Mouse (Mus musculus) megakaryocyte-erythroid progenitor cell, adult 5-6 weeks (primary cell): Measurements from ENCODE around the gene Nupr1l. TPM values are rescaled to one million over a fixed set of nuclear protein-coding genes. Genes with fewer than 3 reads are reported as not detected.
"Not testable (repeated sequence)": the region's sequence is repeated elsewhere in the genome, so short reads cannot be mapped to it uniquely, and the experiment has no call there.

Source experiments
- ATAC-seq: replicated peaks from 2 replicates; pipeline ENCODE4 v1.8.0; 2016; ENCODE audit warnings: mild to moderate bottlenecking, inconsistent platforms; ENCODE audit not compliant: severe bottlenecking, poor library complexity, low FRiP score, low TSS enrichment
- total RNA-seq, 2 experiments: library from RNA; stranded (forward) in 1 of 2; stranded (reverse) in 1 of 2; fragments of 200-1000, 215-1000 nt in 1 of 2; fragments of >200 nt in 1 of 2; fragmentation: Nextera tagmentation in 1 of 2; gene quantifications; 2 replicates each; pipeline ENCODE4 v1.2.3; 2014 to 2017

Nupr1l gene
- total RNA-seq (2014; fragmentation: Nextera tagmentation) (2.7 and 15.3 TPM in 2 replicates), total RNA-seq (2017) (0.75 and 1.1 TPM in 2 replicates)

DNA sequence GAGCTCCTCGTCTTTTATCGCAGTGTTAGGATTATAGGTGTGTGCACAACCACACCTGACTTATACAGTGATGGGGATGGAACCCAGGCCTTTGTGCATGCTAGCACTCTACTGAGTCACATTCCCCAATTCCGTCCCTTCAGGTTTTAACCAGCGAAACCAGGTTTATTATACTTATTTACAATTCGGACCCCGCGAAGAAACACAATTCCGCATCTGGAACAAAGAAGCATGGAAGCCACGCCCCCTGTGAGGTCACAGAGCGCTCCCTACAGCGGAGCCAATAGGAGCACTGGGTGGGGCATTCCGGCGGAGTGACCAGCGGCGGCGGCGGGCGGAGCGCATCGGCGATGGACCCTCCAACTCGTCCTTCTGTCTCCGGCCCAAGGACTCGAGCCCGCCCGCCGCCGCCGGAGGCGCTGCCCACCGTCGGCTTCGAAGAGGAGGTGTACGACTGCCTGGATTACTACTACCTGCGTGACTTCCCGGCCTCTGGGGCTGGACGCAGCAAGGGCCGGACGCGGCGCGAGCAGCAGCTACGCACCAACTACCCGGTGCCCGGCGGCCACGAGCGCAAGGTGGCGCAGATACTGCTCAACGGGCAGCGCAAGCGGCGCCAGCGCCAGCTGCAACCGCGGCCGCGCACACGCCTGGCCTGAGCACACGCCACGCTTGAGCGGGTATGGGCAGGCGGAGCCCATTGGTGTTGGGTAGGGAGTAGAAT lies at the start of gene Nupr1l:
Gene Nupr1l, plus strand, starts transcription at position 299 of the 724 bp plus-strand sequence.
- ATAC-seq, result peak; percentile 97

DNA sequence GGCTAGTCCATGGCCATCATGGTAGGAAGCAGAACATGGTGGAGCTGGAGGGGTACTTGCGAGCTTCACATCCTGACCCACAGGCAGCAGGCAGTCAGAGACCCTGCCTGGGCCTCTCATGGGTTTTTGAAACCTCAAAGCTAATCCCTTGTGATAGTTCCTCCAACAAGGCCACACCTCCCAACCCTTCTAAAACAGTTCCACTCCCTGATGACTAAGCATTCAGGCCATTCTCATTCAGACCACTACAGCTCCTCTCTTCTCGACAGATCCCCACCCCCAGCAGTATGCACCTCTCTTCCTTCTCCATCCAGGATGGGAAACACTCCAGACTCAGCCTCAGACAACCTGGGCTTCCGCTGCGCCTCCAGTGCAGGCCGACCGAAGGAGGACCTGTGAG lies 46.0 kb upstream of the Nupr1l start:
- no peak for ATAC-seq

DNA sequence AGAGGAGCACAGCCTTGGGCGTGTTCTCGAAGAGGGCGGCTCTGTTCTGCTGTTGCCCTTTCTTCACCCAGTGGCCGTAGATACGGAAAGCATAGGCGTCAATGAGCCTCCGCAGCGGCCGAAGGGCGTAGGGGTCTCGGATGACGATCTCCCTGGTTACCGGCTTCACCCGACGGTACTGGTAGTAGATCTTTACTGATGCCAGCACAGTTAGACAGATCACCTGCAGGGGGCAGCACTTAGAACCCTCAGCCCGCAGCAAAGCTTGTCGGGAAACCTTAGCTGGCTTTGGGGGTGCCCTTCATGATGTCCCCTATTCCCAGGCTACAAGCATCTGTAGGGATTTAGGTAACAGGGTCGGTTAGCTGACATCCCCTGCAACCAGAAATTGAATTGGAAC lies 43.9 kb upstream of the Nupr1l start:
- ATAC-seq, result peak; percentile 67

GRCm38 (mm10) chr5:129865841-129866240 lies 42.5 kb upstream of the Nupr1l start:
- ATAC-seq, result 0 out of 2 replicates have a peak, but pooled peaks have one; percentile 9

- ATAC-seq, result no peak
Measured at GRCm38 (mm10) chr5:129869238-129869995, 38.9 kb upstream of the Nupr1l start.

DNA sequence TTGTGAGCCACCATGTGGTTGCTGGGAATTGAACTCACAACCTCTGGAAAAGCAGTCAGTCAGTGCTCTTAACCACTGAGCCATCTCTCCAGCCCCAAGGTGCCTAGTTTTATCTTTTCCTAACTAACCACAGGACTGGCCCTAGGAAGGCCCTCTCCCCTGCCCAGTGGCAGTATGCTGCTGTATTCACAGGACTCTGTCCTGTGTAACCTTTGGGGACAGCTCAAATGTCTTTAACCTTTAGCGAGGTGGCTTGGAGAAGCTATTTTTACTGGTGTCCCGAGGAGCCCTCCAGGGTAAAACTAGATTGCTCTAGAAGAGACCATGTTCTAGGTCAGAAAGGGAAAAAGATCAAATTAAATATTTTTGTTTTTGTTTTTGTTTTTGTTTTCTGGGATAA lies 37.1 kb upstream of the Nupr1l start:
- ATAC-seq, result no peak

DNA sequence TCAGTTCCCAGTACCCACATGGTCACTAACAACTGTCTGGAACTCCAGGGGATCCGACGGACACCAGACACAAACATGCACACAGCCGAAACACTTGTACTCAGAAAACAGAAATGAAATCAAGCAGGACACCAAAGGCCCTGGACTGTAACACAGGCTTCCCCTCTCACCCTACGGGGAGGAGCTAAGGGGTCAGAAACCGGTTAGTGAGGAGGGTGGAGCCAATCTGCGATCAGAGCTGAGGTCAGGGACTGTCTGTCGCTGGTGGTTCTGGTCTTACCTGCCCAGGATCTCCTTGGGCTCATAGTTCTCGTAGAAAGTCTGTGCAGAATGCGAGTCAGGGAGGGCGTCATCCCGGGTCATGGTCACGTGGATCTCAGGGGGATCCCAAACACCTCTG lies 34.4 kb upstream of the Nupr1l start:
- ATAC-seq, result no peak

DNA sequence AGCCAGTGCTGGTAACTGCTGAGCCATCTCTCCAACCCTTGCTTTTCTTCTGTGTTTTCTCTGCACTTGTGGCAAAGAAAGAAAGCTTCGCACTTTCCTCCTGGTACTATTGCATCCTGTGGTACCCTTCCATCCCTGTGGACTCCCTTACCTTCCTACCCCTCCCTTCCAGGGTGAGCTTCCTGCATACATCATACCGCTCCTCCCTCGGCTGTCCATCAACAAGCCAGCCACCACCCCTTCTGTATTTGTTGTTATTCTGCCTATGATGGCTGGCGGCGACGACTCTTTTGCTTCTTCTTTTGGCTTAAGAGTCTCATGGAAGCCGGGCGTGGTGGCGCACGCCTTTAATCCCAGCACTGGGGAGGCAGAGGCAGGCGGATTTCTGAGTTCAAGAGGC lies 33.2 kb upstream of the Nupr1l start:
- ATAC-seq, result no peak

GRCm38 (mm10) chr5:129877731-129878455 lies 30.4 kb upstream of the Nupr1l start:
- no peak for ATAC-seq

DNA sequence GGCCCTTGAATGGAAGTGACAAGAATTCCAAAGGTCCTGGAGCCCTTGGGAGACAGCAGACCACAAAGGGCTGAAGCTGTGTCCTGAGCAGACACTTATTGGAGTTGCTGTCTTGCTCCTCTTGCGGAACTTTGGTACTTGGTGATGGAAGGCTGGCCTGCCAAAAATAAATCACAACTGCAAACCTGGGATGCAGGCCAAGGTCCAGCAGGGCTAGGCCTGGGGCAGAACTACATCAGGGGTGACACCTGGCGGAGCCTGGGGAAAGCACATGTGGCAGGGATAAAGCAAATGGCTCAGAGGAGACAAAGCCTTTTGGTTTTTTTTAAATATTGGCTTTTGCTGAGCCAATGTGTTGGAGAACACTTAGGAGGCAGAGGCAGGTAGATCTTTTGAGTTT lies 29.4 kb upstream of the Nupr1l start:
- ATAC-seq, result no peak

DNA sequence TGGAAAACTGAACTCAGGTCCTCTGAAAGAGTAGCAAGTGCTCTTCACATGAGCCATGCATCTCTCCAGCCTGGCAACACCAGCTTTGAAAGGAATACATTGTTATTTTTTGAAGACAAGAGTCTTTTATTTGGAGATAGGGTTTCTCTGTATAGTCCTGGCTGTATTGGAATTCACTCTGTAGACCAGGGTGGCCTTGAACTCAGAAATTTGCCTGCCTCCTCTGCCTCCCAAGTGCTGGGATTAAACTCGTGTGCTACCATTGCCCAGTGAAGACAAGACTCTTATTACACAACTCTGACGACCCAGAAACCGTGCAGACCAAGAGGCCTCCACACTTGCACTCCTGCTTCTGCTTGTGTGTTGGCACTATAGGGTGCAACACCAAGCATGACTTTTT lies 28.5 kb upstream of the Nupr1l start:
- ATAC-seq, result no peak

- ATAC-seq, result peak; percentile 40
Measured at GRCm38 (mm10) chr5:129886271-129886670, 22.1 kb upstream of the Nupr1l start.

DNA sequence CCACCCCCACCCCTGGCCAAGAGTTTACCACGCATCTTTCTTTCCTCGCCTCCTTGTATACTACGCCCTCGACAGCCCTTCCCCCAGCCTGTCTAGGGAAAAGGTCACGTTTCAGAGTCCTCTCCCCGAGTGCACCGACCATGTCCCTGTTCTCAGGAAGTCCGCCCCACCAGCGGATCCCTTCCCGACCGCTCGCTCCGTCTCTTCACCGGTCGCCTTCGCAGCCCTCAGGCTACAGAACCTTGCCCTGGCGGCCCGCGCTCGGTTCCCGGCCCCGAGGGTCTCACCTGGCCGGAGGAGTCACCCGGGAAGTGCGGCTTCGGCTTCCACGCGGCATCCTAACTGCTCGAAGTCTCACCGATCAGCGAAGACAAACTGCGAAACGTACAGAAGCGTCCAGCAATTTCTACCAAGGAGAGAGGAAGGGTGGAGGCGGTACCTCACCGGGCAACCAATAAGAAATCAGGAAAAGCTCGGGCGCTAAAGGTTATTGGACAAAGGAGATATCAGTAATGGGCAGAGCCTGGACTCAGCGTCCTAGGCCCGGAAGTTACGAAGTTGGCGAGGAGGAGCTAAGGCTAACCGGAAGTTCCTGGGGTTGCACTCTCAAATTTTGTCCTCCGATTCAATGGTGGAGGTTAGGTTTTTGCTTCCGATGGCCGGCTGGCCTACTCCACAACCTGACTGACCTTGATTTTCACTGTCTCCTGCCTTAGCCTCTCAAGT lies 21.3 kb upstream of the Nupr1l start, which contains the start of gene Chchd2:
Gene Chchd2, minus strand, starts transcription at position 560 of the 726 bp plus-strand sequence.
- peak; percentile 96 for ATAC-seq

GRCm38 (mm10) chr5:129890390-129890789 lies 17.9 kb upstream of the Nupr1l start:
- not testable (repeated sequence) for ATAC-seq

DNA sequence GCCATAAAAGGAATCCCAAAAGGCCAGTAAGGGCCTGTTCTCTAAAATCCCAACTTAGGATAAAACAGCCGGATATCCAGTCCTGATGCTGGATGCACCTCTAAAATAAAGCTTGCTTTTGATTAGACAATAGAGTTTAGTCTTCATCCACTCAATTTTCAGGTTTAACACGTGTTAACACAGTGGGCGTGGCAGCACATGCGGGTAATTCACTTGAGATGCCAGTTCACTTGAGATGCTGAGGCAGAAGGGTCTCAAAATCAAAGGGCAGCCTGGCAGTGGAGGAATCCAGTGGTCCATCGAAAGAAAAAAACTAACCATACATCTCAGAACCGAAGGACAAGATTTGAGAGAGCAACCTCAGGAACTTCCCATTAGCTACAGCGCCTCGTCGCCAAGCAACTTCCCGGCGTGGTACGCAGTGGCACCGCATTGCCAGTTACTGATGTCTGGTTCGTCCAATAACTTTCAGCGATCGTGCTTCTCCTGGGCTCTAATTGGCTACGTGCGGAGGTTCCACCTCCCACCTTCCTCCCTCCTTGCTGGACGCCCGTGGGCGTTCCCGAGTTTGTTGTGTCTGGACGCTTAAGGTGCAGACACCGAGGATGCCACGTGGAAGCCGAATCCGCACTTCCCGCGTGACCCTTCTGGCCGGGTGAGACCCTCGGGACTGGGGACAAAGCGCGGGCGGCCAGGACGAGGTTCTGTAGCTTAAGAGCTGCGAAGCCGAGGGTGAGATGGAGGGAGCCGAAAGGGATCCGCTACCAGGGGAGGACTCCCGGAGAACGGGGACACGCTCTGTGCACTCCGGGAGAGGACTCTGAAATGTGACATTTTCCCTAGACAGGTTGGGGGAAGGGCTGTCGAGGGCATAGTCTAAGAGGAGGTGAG lies 12.9 kb upstream of the Nupr1l start, which contains the start of gene Zbed5:
Gene Zbed5, plus strand, starts transcription at position 526 of the 891 bp plus-strand sequence.
- peak; percentile 100 for ATAC-seq

DNA sequence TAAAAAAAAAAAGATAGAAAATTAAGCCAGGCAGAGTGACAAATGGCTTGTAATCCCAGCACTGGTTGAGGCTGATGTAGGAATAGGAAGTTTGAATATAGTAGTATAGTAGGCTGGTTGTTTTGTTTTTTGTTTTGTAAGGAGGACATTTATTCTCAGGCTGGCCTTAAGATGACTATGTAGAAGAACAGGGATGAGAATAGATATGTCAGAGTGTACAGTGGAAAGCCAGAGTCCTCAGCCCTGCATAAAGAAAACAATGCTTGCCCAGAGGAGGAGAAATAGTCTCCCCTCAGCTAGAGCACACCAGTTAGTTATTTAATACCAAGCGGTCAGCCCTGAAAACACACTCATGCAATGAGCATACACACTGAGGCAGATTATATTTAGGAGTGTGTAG lies 9.9 kb upstream of the Nupr1l start, which contains the start of gene Phkg1:
Gene Phkg1, minus strand, starts transcription at position 101 of the 400 bp plus-strand sequence.
- ATAC-seq, result no peak

DNA sequence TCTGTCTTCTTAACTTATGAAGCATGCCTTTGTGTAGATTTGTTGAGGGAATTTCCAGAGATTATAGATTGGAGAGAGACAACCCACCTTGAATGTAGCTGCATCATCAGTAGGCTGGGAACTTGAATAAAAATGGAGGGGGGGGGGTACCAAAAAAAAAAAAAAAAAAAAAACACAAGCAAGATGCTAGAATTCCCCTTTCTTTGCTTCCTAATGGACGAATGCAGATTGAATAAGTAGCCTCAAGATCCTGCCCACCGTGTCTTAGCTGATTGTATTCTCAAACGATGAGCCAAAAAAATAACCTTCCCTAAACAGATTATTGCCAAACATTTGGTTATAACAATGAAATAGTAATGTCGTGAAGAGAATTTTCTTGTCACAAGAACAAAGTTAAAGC lies 565 bp upstream of the Nupr1l start:
- ATAC-seq, result no peak

GRCm38 (mm10) chr5:129909147-129909546 lies 807 bp downstream of the Nupr1l start:
- ATAC-seq, result no peak
